In genomic region chr9:61915393-61916005, GRCm38 (mm10) we compare ENCODE assay signal across 8 mouse cellular contexts. TPM values are rescaled to one million over a fixed set of nuclear protein-coding genes. Genes with fewer than 3 reads are reported as not detected.
A peak's percentile ranks its signal among the peaks of the same experiment; 100 is the strongest.
DNase-seq lines count a peak whose midpoint lies in the region; ATAC-seq and TF ChIP-seq lines count a peak whose summit lies in the region.

No protein-coding gene starts in this region.

- WGBS in kidney, embryonic 14.5 days = 47% methylated on average over 3 of the region's 4 CpGs
- WGBS in kidney, adult 2 months = 65% methylated on average over 4 of the region's 4 CpGs
- WGBS in hindbrain, embryonic 15.5 days = 56% methylated on average over 4 of the region's 4 CpGs
- 41% methylated on average over 4 of the region's 4 CpGs for WGBS in midbrain, embryonic 14.5 days

- DNase-seq in kidney, adult 2 months = no peak
- DNase-seq in ZHBTc4 (ENCODE audit: low read depth, low spot score) = peak; percentile 24
- DNase-seq in midbrain, embryonic 14.5 days = no peak
- DNase-seq in embryo, embryonic 10 days (ENCODE audit: low spot score) = no peak
- no peak for DNase-seq in adrenal gland, postnatal 14 days
- no peak for DNase-seq in adrenal gland, adult (ENCODE audit: inconsistent age in 2 of 2, low spot score in 1 of 2)

- peak overlapping the region; percentile 96; the same call in 1 of the 2 replicates for H3K27ac ChIP-seq in kidney, embryonic 14.5 days (ENCODE audit: low read depth, low read length)
- no peak overlapping the region for H3K27ac ChIP-seq in kidney, adult 2 months (ENCODE audit: insufficient read depth, low read depth, low read length)
- H3K27ac ChIP-seq in hindbrain, embryonic 15.5 days (replicated peaks) = peak overlapping the region; percentile 94; the same call in 1 of the 2 replicates
- H3K27ac ChIP-seq in midbrain, embryonic 14.5 days (replicated peaks; ENCODE audit: low read depth, low read length) = peak overlapping the region; percentile 92; the same call in 1 of the 2 replicates

- TF ChIP-seq CTCF in kidney, adult 2 months (conservative IDR thresholded peaks at IDR 0.05; ENCODE audit: insufficient read depth, insufficient read length, low read depth, low read length) = no peak

- H3K9ac ChIP-seq in kidney, embryonic 14.5 days (ENCODE audit: low read depth, low read length) = peak overlapping the region; percentile 64; the same call in 1 of the 2 replicates
- peak overlapping the region; percentile 58; the same call in 1 of the 2 replicates for H3K9ac ChIP-seq in hindbrain, embryonic 15.5 days
- H3K9ac ChIP-seq in midbrain, embryonic 14.5 days (replicated peaks; ENCODE audit: low read length) = no peak overlapping the region; the same call in 1 of the 2 replicates

- H3K27me3 ChIP-seq in kidney, embryonic 14.5 days (ENCODE audit: control insufficient read depth, insufficient read depth, low read length) = no peaks in the 10 kb centered on the region
- no peaks in the 10 kb centered on the region for H3K27me3 ChIP-seq in kidney, adult 2 months (replicated peaks; ENCODE audit: control insufficient read depth, insufficient read depth, low read length)
- H3K27me3 ChIP-seq in hindbrain, embryonic 15.5 days = no peaks in the 10 kb centered on the region
- no peaks in the 10 kb centered on the region for H3K27me3 ChIP-seq in midbrain, embryonic 14.5 days (ENCODE audit: control insufficient read depth, insufficient read depth, low read length)

- H3K4me3 ChIP-seq in kidney, embryonic 14.5 days (ENCODE audit: low read length) = peak overlapping the region; percentile 83; the same call in 1 of the 2 replicates
- H3K4me3 ChIP-seq in kidney, adult 2 months (ENCODE audit: insufficient read depth, low read depth, low read length) = no peak overlapping the region
- peak overlapping the region; percentile 96 for H3K4me3 ChIP-seq in hindbrain, embryonic 15.5 days
- peak overlapping the region; percentile 50 for H3K4me3 ChIP-seq in midbrain, embryonic 14.5 days (replicated peaks; ENCODE audit: low read depth, low read length)

- H3K36me3 ChIP-seq in kidney, embryonic 14.5 days (ENCODE audit: control insufficient read depth, insufficient read depth, low read length) = peaks cover 62% of the 10 kb centered on the region
- peaks cover 3% of the 10 kb centered on the region for H3K36me3 ChIP-seq in kidney, adult 2 months (ENCODE audit: control insufficient read depth, insufficient read depth, low read length)
- peaks cover 22% of the 10 kb centered on the region for H3K36me3 ChIP-seq in hindbrain, embryonic 15.5 days
- peaks cover 23% of the 10 kb centered on the region for H3K36me3 ChIP-seq in midbrain, embryonic 14.5 days (ENCODE audit: control insufficient read depth, insufficient read depth, low read length)

- H3K9me3 ChIP-seq in kidney, embryonic 14.5 days (ENCODE audit: control insufficient read depth, low read length) = no peaks in the 10 kb centered on the region
- H3K9me3 ChIP-seq in hindbrain, embryonic 15.5 days = no peaks in the 10 kb centered on the region
- no peaks in the 10 kb centered on the region for H3K9me3 ChIP-seq in midbrain, embryonic 14.5 days (ENCODE audit: control insufficient read depth, low read length)

- ATAC-seq in kidney, embryonic 14.5 days (ENCODE audit: low FRiP score, low TSS enrichment) = no peak
- no peak for ATAC-seq in hindbrain, embryonic 15.5 days (ENCODE audit: low FRiP score, low read depth)
- no peak for ATAC-seq in midbrain, embryonic 14.5 days (ENCODE audit: low FRiP score, low TSS enrichment)

- no peak for TF ChIP-seq POLR2A in kidney, adult 2 months (IDR thresholded peaks at IDR 0.05; ENCODE audit: low read depth, low read length)

- peak overlapping the region; percentile 72 for H3K4me2 ChIP-seq in kidney, embryonic 14.5 days (replicated peaks; ENCODE audit: low read depth, low read length)
- H3K4me2 ChIP-seq in hindbrain, embryonic 15.5 days = peak overlapping the region; percentile 75
- H3K4me2 ChIP-seq in midbrain, embryonic 14.5 days (ENCODE audit: low read length) = peak overlapping the region; percentile 82

- peaks cover 4% of the 10 kb centered on the region; the same call in 1 of the 2 replicates for H3K4me1 ChIP-seq in kidney, embryonic 14.5 days (ENCODE audit: control insufficient read depth, insufficient read depth, low read length)
- H3K4me1 ChIP-seq in kidney, adult 2 months (ENCODE audit: control insufficient read depth, insufficient read depth, low read length) = peaks cover 4% of the 10 kb centered on the region; the same call in 1 of the 2 replicates
- peaks cover 33% of the 10 kb centered on the region for H3K4me1 ChIP-seq in hindbrain, embryonic 15.5 days (replicated peaks)
- peaks cover 12% of the 10 kb centered on the region for H3K4me1 ChIP-seq in midbrain, embryonic 14.5 days (ENCODE audit: control insufficient read depth, insufficient read depth, low read length)

RNA-seq across cellular contexts. Expression of gene Rplp1, which starts 1.2 kb away (rescaled TPM):
- polyA plus RNA-seq in kidney, embryonic 14.5 days (2014; fragmentation: Nextera tagmentation; extraction: Ambion mirVana) = 1,603 and 2,211 TPM in 2 replicates
- 6,294 and 8,063 TPM in 2 replicates for polyA plus RNA-seq in kidney, adult 2 months (2012; rRNA removed)
- 942 and 984 TPM in 2 replicates for polyA plus RNA-seq in hindbrain, embryonic 15.5 days (2015; fragmentation: Nextera tagmentation; extraction: Ambion mirVana)
- polyA plus RNA-seq in midbrain, embryonic 14.5 days (2014; fragmentation: Nextera tagmentation; extraction: Ambion mirVana) = 935 and 1,231 TPM in 2 replicates
- 1,575 and 2,047 TPM in 2 replicates for total RNA-seq in adrenal gland, postnatal 14 days (2021)

RNA-seq across cellular contexts. Expression of gene Kif23, which starts 31.1 kb away (rescaled TPM):
- polyA plus RNA-seq in kidney, embryonic 14.5 days (2014; fragmentation: Nextera tagmentation; extraction: Ambion mirVana) = 94.6 and 128 TPM in 2 replicates
- 1.1 and 1.4 TPM in 2 replicates for polyA plus RNA-seq in kidney, adult 2 months (2012; rRNA removed)
- polyA plus RNA-seq in hindbrain, embryonic 15.5 days (2015; fragmentation: Nextera tagmentation; extraction: Ambion mirVana) = 20.4 and 21.6 TPM in 2 replicates
- polyA plus RNA-seq in midbrain, embryonic 14.5 days (2014; fragmentation: Nextera tagmentation; extraction: Ambion mirVana) = 9.6 and 26.3 TPM in 2 replicates
- total RNA-seq in adrenal gland, postnatal 14 days (2021) = 25.6 and 26.2 TPM in 2 replicates
